Comparison of ENCODE assay signal across 8 mouse cellular contexts in the genomic region with DNA sequence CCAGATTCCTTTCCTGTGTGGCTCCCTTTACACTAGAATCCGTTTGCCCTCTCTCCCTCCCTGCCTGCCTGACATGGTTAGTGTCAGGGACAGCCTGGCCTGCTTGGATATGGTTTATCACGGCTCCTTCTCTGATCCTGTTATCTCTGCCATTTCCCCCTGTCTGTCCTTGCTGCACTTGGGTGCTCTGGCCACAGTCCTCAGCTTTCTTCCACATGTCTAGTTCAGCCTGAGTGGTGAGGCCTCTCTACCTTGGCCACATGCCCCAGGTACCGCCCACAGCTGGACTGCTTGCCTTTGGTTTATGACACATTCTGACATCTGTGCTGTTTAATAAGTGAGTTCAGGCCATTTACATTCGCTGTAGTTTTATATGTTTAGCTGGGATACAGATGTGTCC. TPM values are rescaled to one million over a fixed set of nuclear protein-coding genes. Genes with fewer than 3 reads are reported as not detected.
A peak's percentile ranks its signal among the peaks of the same experiment; 100 is the strongest.
DNase-seq lines count a peak whose midpoint lies in the region; ATAC-seq lines count a peak whose summit lies in the region.

No protein-coding gene starts in this region.

- peaks cover 81% of the 10 kb centered on the region for H3K4me1 ChIP-seq in liver, embryonic 13.5 days (replicated peaks)
- H3K4me1 ChIP-seq in forebrain, embryonic 13.5 days: peaks cover 53% of the 10 kb centered on the region

- peak; percentile 53 for ATAC-seq in common myeloid progenitor, adult 5-6 weeks (replicated peaks; ENCODE audit: low read depth, poor library complexity, severe bottlenecking)
- peak; percentile 57 for ATAC-seq in liver, embryonic 13.5 days (ENCODE audit: low read depth)
- no peak for ATAC-seq in forebrain, embryonic 13.5 days

- no peak overlapping the region for H3K4me2 ChIP-seq in liver, embryonic 13.5 days
- no peak overlapping the region for H3K4me2 ChIP-seq in forebrain, embryonic 13.5 days

- 0 out of 2 replicates have a peak overlapping the region, but pooled peaks have one; percentile 39 for H3K27ac ChIP-seq in liver, embryonic 13.5 days
- H3K27ac ChIP-seq in forebrain, embryonic 13.5 days: no peak overlapping the region

- H3K4me3 ChIP-seq in liver, embryonic 13.5 days (replicated peaks): no peak overlapping the region
- H3K4me3 ChIP-seq in forebrain, embryonic 13.5 days: no peak overlapping the region

- peak; percentile 24 for DNase-seq in Muller cell, postnatal 12 days (ENCODE audit: inconsistent ontology term)
- DNase-seq in heart, postnatal 10 days: peak; percentile 87 to 88
- no peak for DNase-seq in liver, embryonic 13.5 days
- DNase-seq in T-cell, adult 2 months (ENCODE audit: low spot score): no peak
- DNase-seq in spleen, postnatal 36 days (ENCODE audit: low spot score in 2 of 2): no peak
- DNase-seq in left cerebral cortex, postnatal 36 days (ENCODE audit: low spot score in 2 of 2): no peak

- H3K9me3 ChIP-seq in liver, embryonic 13.5 days (replicated peaks): no peaks in the 10 kb centered on the region
- no peaks in the 10 kb centered on the region for H3K9me3 ChIP-seq in forebrain, embryonic 13.5 days (replicated peaks)

- WGBS in liver, embryonic 13.5 days (ENCODE audit: insufficient replicate concordance): 20% methylated on average over 4 of the region's 4 CpGs
- WGBS in forebrain, embryonic 13.5 days: 86% methylated on average over 4 of the region's 4 CpGs

- intact Hi-C loops in heart, postnatal 10 days (cut with DNase I): no loop called here
- intact Hi-C loops in left cerebral cortex, postnatal 36 days (cut with DNase I): no loop called here

- H3K9ac ChIP-seq in liver, embryonic 13.5 days: no peak overlapping the region
- no peak overlapping the region for H3K9ac ChIP-seq in forebrain, embryonic 13.5 days

- no peaks in the 10 kb centered on the region for H3K36me3 ChIP-seq in liver, embryonic 13.5 days
- peaks cover 4% of the 10 kb centered on the region; the same call in 1 of the 2 replicates for H3K36me3 ChIP-seq in forebrain, embryonic 13.5 days (ENCODE audit: poor library complexity, severe bottlenecking)

- H3K27me3 ChIP-seq in liver, embryonic 13.5 days: no peaks in the 10 kb centered on the region
- no peaks in the 10 kb centered on the region for H3K27me3 ChIP-seq in forebrain, embryonic 13.5 days

RNA-seq across cellular contexts. Expression of gene Zfp710, which starts 11.1 kb away (rescaled TPM):
- total RNA-seq in common myeloid progenitor, adult 5-6 weeks (2017): 17.8 and 20.4 TPM in 2 replicates
- 10 to 100 TPM; 20.1 to 24.4 TPM for total RNA-seq in heart, postnatal 10 days (2021)
- 3.9 and 5.2 TPM in 2 replicates for polyA plus RNA-seq in liver, embryonic 13.5 days (2015; fragmentation: Nextera tagmentation; extraction: Ambion mirVana)
- 10 to 100 TPM; 18.4 to 20.2 TPM for total RNA-seq in left cerebral cortex, postnatal 36 days (2021)
- polyA plus RNA-seq in forebrain, embryonic 13.5 days (2015; fragmentation: Nextera tagmentation; extraction: Ambion mirVana): 20.6 and 23.1 TPM in 2 replicates

Comparison
In these comparisons a context has a peak if more than half of its experiments do, and no peak if none do; other contexts are left out.
1. DNase-seq: peak in Muller cell, postnatal 12 days (single experiment) and heart, postnatal 10 days (2 of 2); none in liver, embryonic 13.5 days (single experiment), T-cell, adult 2 months (single experiment), spleen, postnatal 36 days (0 of 2) and left cerebral cortex, postnatal 36 days (0 of 2).